Mouse (Mus musculus): ENCODE results near the gene Hdac9.

The Hdac9 gene

GRCm38 (mm10) chr12:34594167-34594793 lies 322.6 kb downstream of the Hdac9 start:
- DNase-seq (ENCODE audit: low spot score), result no peak

GRCm38 (mm10) chr12:34587171-34587570 lies 329.7 kb downstream of the Hdac9 start:
- no peak for DNase-seq (ENCODE audit: low spot score)

DNA sequence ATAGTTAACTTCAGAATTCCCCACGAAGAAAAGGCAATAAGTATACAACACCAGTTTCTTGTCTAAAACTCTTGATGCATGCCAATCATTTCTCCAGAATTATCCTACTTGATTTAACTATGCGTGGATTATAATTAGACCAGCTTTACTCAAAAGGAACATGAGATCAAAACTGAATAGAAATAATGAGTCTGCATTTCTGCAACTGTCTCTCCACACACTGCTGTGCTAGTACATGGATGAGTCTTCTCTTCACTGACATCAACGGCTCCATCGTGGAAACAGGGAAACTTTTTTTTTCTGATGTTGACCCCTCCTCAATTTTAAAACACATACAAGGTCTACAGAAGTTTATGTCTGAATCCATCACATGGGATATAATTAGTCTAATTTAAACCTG lies 334.4 kb downstream of the Hdac9 start:
- no peak for DNase-seq (ENCODE audit: low spot score)

- DNase-seq (ENCODE audit: low spot score), result no peak
Observed at GRCm38 (mm10) chr12:34579220-34579619, 337.7 kb downstream of the Hdac9 start.

- DNase-seq (ENCODE audit: low spot score), result no peak
Observed at GRCm38 (mm10) chr12:34571069-34571468, 345.8 kb downstream of the Hdac9 start.

DNA sequence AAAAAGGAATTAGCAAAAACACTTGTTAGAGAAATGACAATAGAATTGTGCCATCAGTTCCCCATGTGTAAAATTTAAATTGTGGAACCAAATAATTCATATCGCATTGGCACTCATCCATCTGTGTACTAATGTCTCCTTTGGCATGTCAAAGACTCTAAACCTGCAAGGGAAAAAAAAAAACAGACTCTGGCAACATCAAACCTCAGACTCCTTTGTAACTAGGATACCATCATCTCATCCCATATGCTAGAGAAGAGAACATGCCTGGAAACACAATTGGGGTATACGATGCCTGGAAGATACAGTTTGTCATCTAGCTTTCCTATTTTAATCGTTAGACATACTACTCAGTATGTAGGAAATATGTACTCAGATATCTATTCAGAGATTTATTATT lies 347.4 kb downstream of the Hdac9 start:
- DNase-seq (ENCODE audit: low spot score), result no peak

DNA sequence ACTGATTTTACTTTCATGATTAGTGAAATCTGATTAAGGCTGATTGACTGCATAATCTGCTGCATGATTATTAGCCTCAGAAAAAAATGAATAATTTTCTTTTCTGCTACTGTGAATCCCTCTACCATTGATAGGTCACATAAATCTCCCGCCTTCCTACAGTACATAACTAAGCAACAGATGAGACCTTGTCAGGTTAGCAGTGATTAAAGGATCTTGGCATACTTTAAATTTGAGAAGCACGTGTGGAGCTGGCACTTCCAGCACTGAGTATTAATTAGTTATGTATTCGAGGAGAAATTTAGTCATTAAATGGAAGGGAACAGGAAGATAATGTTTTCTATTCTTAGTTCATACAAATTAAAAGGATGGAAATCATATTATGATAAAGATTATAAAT lies 347.8 kb downstream of the Hdac9 start:
- no peak for DNase-seq (ENCODE audit: low spot score)

GRCm38 (mm10) chr12:34562331-34562730 lies 354.6 kb downstream of the Hdac9 start:
- no peak for DNase-seq (ENCODE audit: low spot score)

- no peak for DNase-seq (ENCODE audit: low spot score)
Observed at GRCm38 (mm10) chr12:34559001-34559400, 357.9 kb downstream of the Hdac9 start.

- no peak for DNase-seq (ENCODE audit: low spot score)
Observed at GRCm38 (mm10) chr12:34554803-34555202, 362.1 kb downstream of the Hdac9 start.

GRCm38 (mm10) chr12:34550268-34550667 lies 366.6 kb downstream of the Hdac9 start:
- no peak for DNase-seq (ENCODE audit: low spot score)

DNA sequence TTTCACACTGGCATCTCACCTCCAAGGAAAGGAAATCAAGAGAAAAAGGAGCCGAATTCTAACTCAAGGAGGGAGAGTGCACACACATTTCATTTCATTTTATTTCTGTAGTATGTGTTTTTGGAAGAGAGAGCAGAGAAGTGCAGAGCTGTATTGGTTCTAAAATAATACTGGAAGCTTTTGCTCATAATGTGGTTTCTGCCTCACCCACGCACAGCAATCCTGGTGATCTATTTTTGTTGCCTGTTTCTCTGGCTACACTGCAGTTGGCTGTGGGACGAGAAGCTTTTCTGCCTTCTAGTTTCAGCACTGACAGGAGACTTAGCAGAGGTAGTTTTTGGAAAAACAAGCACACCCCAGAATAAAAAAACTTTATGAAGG lies 387.7 kb downstream of the Hdac9 start:
- no peak for DNase-seq (ENCODE audit: low spot score)

GRCm38 (mm10) chr12:34528201-34529164 lies 388.4 kb downstream of the Hdac9 start:
- DNase-seq (ENCODE audit: low spot score), result no peak

- DNase-seq (ENCODE audit: low spot score), result no peak
Observed at GRCm38 (mm10) chr12:34527761-34528160, 389.1 kb downstream of the Hdac9 start.

DNA sequence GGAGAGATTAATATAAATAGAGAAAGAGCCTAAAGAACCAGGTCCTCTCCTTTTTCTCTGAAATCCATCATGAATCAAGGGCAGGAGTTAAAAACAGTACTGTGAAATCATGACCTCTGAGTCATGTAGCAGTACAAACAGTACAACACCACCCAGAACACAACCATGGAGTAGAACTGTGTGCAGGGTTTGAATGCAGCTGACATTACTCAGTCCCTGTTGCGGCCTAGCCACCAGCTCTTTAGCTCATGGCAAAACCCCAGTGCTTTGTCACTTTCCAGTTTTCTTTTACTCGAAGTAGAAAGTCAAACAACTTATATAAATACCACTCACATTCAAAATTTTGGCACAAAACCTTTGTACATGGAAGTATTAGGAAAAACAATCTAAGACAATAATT lies 395.4 kb downstream of the Hdac9 start:
- DNase-seq (ENCODE audit: low spot score), result no peak

- no peak for DNase-seq (ENCODE audit: low spot score)
Observed at GRCm38 (mm10) chr12:34516769-34517562, 399.9 kb downstream of the Hdac9 start.

GRCm38 (mm10) chr12:34506345-34506744 lies 410.6 kb downstream of the Hdac9 start:
- no peak for DNase-seq (ENCODE audit: low spot score)

GRCm38 (mm10) chr12:34498751-34499626 lies 417.9 kb downstream of the Hdac9 start:
- DNase-seq (ENCODE audit: low spot score), result no peak

GRCm38 (mm10) chr12:34498331-34498730 lies 418.6 kb downstream of the Hdac9 start:
- no peak for DNase-seq (ENCODE audit: low spot score)

DNA sequence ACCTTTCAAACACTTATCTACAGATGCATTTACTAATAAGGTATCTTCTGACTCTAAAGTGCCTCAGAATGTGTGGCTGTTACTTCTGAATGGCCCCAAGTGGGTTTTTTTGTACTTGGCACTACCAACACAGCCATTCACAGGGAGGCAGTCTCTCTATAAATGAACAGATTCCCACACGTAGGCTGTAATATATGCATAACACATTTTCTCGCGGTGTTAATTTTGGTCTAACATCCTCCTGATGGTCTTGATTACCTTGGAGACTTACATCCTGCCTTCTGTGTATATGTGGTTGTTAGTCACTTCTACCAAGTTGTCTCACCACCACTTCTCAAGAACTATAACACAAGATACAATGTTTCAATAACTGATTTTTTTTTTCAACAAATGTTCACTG lies 419.2 kb downstream of the Hdac9 start:
- no peak for DNase-seq (ENCODE audit: low spot score)

DNA sequence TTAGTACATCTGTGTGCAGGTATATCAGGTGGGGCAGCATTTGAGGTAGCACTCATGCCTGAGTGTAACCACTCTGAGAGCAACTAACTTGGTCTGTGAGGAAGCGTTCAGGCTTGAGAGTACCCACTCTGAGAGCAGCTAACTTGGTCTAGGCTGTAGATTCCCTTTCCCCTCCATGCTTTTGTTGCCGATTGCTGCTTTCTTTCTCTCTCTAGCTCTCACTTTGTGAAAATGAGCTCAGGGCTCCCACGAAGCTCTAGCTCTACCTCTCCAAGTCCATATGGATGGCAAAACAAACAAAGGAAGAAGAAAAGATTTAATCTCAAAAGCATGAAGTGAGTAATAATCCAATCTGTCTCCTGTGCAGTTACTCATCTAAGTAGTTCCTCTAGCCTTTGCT lies 421.0 kb downstream of the Hdac9 start:
- DNase-seq (ENCODE audit: low spot score), result peak; percentile 6

GRCm38 (mm10) chr12:34489629-34490028 lies 427.3 kb downstream of the Hdac9 start:
- DNase-seq (ENCODE audit: low spot score), result no peak

Measured in testis, postnatal 14 days (tissue).